Mouse (Mus musculus): ENCODE data around the gene Smc6.

GRCm38 (mm10) chr12:11235996-11236395 is 29.7 kb upstream of the Smc6 start:
- TF ChIP-seq CTCF (IDR thresholded peaks at IDR 0.05; ENCODE audit: low read depth, low read length) (no peak), GATA1 (IDR thresholded peaks at IDR 0.05; ENCODE audit: borderline replicate concordance, low read length) (no peak)
